Comparison of ENCODE assay signal across 23 mouse cellular contexts in genomic region chr3:83781460-83782222, GRCm38 (mm10). TPM values are rescaled to one million over a fixed set of nuclear protein-coding genes. Genes with fewer than 3 reads are reported as not detected.
DNase-seq lines count a peak whose midpoint lies in the region; ATAC-seq and TF ChIP-seq lines count a peak whose summit lies in the region.
"Had no signal": no experiment of that assay in that cellular context is flagged by ENCODE, and none has a peak within 500 bp of the region (broad histone marks: within the 10 kb centered on the region; RNA-seq: fewer than 3 reads in every experiment).

No protein-coding gene starts in this region.

- ATAC-seq in heart, embryonic 11.5 days (replicated peaks; ENCODE audit: insufficient number of reproducible peaks, low FRiP score, low TSS enrichment), result no peak
- no peak for ATAC-seq in forebrain, embryonic 14.5 days
- ATAC-seq: activated CD4-positive, CD25-positive, alpha-beta regulatory T cell, adult 4 months; forebrain, postnatal 0 days; intestine, postnatal 0 days had no signal

- WGBS in heart, embryonic 11.5 days (ENCODE audit: insufficient replicate concordance), result 73% methylated on average over 10 of the region's 10 CpGs
- 85% methylated on average over 10 of the region's 10 CpGs for WGBS in forebrain, embryonic 14.5 days

- H3K27ac ChIP-seq in heart, embryonic 11.5 days (ENCODE audit: low read depth, low read length), result no peak overlapping the region
- no peak overlapping the region for H3K27ac ChIP-seq in testis, adult 2 months (ENCODE audit: control insufficient read depth, insufficient read depth, low read depth, low read length)
- no peak overlapping the region for H3K27ac ChIP-seq in forebrain, embryonic 14.5 days (ENCODE audit: low read depth, low read length)
- H3K27ac ChIP-seq: embryonic facial prominence, embryonic 13.5 days; forebrain, embryonic 12.5 days; heart, embryonic 13.5 days; hindbrain, embryonic 15.5 days had no signal

- DNase-seq in adrenal gland, adult (ENCODE audit: inconsistent age in 2 of 2, low spot score in 1 of 2), result peak; percentile 16 to 71
- no peak for DNase-seq in adrenal gland, adult 8-10 months
- DNase-seq in heart, adult 11 months, result peak; percentile 64
- no peak for DNase-seq in testis, postnatal 10 days (ENCODE audit: low spot score)
- no peak for DNase-seq in frontal cortex, adult 2 months (ENCODE audit: extremely low spot score in 1 of 2, low spot score in 1 of 2)
- no peak for DNase-seq in forebrain, embryonic 14.5 days (ENCODE audit: low spot score)
- DNase-seq: cerebellum, adult 11-12 months; cerebellum, adult 9-10 months; cerebellum, postnatal 25 days; forebrain, postnatal 0 days; gastrocnemius, postnatal 36 days; heart, adult 18-20 months; heart, postnatal 36 days; kidney, adult 9 months had no signal

- peaks cover 7% of the 10 kb centered on the region; the same call in 1 of the 2 replicates for H3K4me1 ChIP-seq in heart, embryonic 11.5 days (ENCODE audit: control insufficient read depth, insufficient read depth, low read length)
- H3K4me1 ChIP-seq in testis, adult 2 months (ENCODE audit: control insufficient read depth, insufficient read depth, low read length), result no peaks in the 10 kb centered on the region
- H3K4me1 ChIP-seq in forebrain, embryonic 14.5 days (ENCODE audit: control insufficient read depth, insufficient read depth, low read length), result no peaks in the 10 kb centered on the region

- H3K36me3 ChIP-seq in heart, embryonic 11.5 days (ENCODE audit: control insufficient read depth, insufficient read depth, low read length), result no peaks in the 10 kb centered on the region
- no peaks in the 10 kb centered on the region for H3K36me3 ChIP-seq in testis, adult 2 months (ENCODE audit: control insufficient read depth, insufficient read depth, low read length)
- H3K36me3 ChIP-seq in forebrain, embryonic 14.5 days (ENCODE audit: control insufficient read depth, insufficient read depth, low read length), result no peaks in the 10 kb centered on the region
- H3K36me3 ChIP-seq: embryonic facial prominence, embryonic 13.5 days; forebrain, embryonic 12.5 days; heart, embryonic 13.5 days; hindbrain, embryonic 15.5 days had no signal

- no peak for TF ChIP-seq POLR2A in testis, adult 2 months (IDR thresholded peaks at IDR 0.05; ENCODE audit: control insufficient read depth, low read depth, low read length)

- peaks cover under 1% of the 10 kb centered on the region; the same call in 1 of the 2 replicates for H3K9me3 ChIP-seq in heart, embryonic 11.5 days (replicated peaks; ENCODE audit: control insufficient read depth, low read length)
- H3K9me3 ChIP-seq in forebrain, embryonic 14.5 days (replicated peaks; ENCODE audit: control insufficient read depth, low read length), result no peaks in the 10 kb centered on the region
- H3K9me3 ChIP-seq: embryonic facial prominence, embryonic 13.5 days; forebrain, embryonic 12.5 days; heart, embryonic 13.5 days; hindbrain, embryonic 15.5 days had no signal

- H3K27me3 ChIP-seq in heart, embryonic 11.5 days (ENCODE audit: control insufficient read depth, insufficient read depth, low read length), result 0 out of 2 replicates have a peak, but pooled peaks cover 2% of the 10 kb centered on the region
- no peaks in the 10 kb centered on the region for H3K27me3 ChIP-seq in testis, adult 2 months (ENCODE audit: control insufficient read depth, insufficient read depth, low read length)
- no peaks in the 10 kb centered on the region for H3K27me3 ChIP-seq in forebrain, embryonic 14.5 days (replicated peaks; ENCODE audit: control insufficient read depth, insufficient read depth, low read length)
- H3K27me3 ChIP-seq: embryonic facial prominence, embryonic 13.5 days; heart, embryonic 13.5 days; hindbrain, embryonic 15.5 days had no signal

- no peak overlapping the region for H3K4me3 ChIP-seq in heart, embryonic 11.5 days (ENCODE audit: low read depth, low read length)
- peak overlapping the region; percentile 75 for H3K4me3 ChIP-seq in testis, adult 2 months (ENCODE audit: control insufficient read depth, low read depth, low read length)
- H3K4me3 ChIP-seq in forebrain, embryonic 14.5 days (ENCODE audit: low read depth, low read length), result no peak overlapping the region
- H3K4me3 ChIP-seq: embryonic facial prominence, embryonic 13.5 days; forebrain, embryonic 12.5 days; heart, embryonic 13.5 days; hindbrain, embryonic 15.5 days had no signal

- no peak for TF ChIP-seq CTCF in testis, adult 2 months (IDR thresholded peaks at IDR 0.05; ENCODE audit: control insufficient read depth, insufficient read depth, insufficient replicate concordance, low read depth, low read length)

- no peak overlapping the region for H3K9ac ChIP-seq in heart, embryonic 11.5 days (ENCODE audit: low read depth, low read length)
- H3K9ac ChIP-seq in forebrain, embryonic 14.5 days (ENCODE audit: low read length), result no peak overlapping the region
- H3K9ac ChIP-seq: embryonic facial prominence, embryonic 13.5 days; forebrain, embryonic 12.5 days; forebrain, postnatal 0 days; heart, embryonic 13.5 days; hindbrain, embryonic 15.5 days had no signal

- no peak overlapping the region for H3K4me2 ChIP-seq in heart, embryonic 11.5 days
- no peak overlapping the region for H3K4me2 ChIP-seq in forebrain, embryonic 14.5 days (ENCODE audit: low read length)
- H3K4me2 ChIP-seq: embryonic facial prominence, embryonic 13.5 days; forebrain, embryonic 12.5 days; heart, embryonic 13.5 days; hindbrain, embryonic 15.5 days had no signal

RNA-seq across cellular contexts. Expression of gene Sfrp2, which starts 15.5 kb away (rescaled TPM):
- total RNA-seq in adrenal gland, adult 8-10 months (2022), result 1 to 10 TPM in 3 of 4 experiments, under 1 TPM in 1; 0.59 to 2.6 (median 1.9) TPM
- 32.6 and 34.2 TPM in 2 replicates for polyA plus RNA-seq in heart, embryonic 11.5 days (2014; fragmentation: Nextera tagmentation; extraction: Ambion mirVana)
- 0.67 and 4.2 TPM in 2 replicates for polyA plus RNA-seq in testis, adult 2 months (2012; rRNA removed)
- 8.2 and 10.2 TPM in 2 replicates for polyA plus RNA-seq in frontal cortex, adult 2 months (2012; rRNA removed)
- polyA plus RNA-seq in forebrain, embryonic 14.5 days (2014; fragmentation: Nextera tagmentation; extraction: Ambion mirVana), result 27.2 and 33.6 TPM in 2 replicates
- total RNA-seq: MEL had no signal

RNA-seq across cellular contexts. Expression of gene Tlr2, which starts 59.9 kb away (rescaled TPM):
- 1 to 10 TPM; 4.0 to 7.2 (median 5.4) TPM for total RNA-seq in adrenal gland, adult 8-10 months (2022)
- 2.3 and 2.6 TPM in 2 replicates for polyA plus RNA-seq in heart, embryonic 11.5 days (2014; fragmentation: Nextera tagmentation; extraction: Ambion mirVana)
- polyA plus RNA-seq in testis, adult 2 months (2012; rRNA removed), result 0.14 and 0.21 TPM in 2 replicates
- polyA plus RNA-seq in frontal cortex, adult 2 months (2012; rRNA removed), result 0.97 and 1.3 TPM in 2 replicates
- polyA plus RNA-seq in forebrain, embryonic 14.5 days (2014; fragmentation: Nextera tagmentation; extraction: Ambion mirVana), result 0.77 and 1.3 TPM in 2 replicates
- total RNA-seq: MEL had no signal

Comparison
In these comparisons a context has a peak if more than half of its experiments do, and no peak if none do; other contexts are left out.
1. DNase-seq: peak in adrenal gland, adult (2 of 2) and heart, adult 11 months (single experiment); none in adrenal gland, adult 8-10 months (single experiment), testis, postnatal 10 days (single experiment), frontal cortex, adult 2 months (0 of 2) and forebrain, embryonic 14.5 days (single experiment).